Mouse (Mus musculus): ENCODE data around the gene Tmem151b. TPM values are rescaled to one million over a fixed set of nuclear protein-coding genes. Genes with fewer than 3 reads are reported as not detected.

Gene Tmem151b
- polyA plus RNA-seq, 1 experiment from 2014 or later, result 1.6 TPM

DNA sequence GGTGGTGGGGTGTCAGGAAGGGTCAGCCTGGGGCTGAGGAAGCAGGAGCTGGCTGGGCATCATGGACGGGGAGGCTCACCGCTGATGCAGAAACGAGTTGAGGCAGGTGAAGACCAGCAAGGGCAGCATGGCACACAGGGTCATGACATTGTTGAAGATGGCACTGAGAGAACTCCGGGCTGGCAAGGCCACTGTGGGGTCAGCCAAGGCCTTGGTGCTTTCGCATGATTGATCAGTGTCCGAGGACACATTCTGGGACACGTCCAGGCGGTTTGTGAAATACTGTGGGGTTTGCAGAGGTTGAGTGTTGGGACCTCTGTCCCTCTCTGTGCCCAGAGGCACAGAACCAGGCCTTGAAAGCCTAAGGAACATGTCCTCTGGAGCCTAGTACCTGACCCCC lies 40.4 kb upstream of the Tmem151b start:
- Histone ChIP-seq H3K4me1 (ENCODE audit: insufficient read depth) (peaks cover 28% of the 10 kb centered on the region), H3K4me3 (ENCODE audit: low read depth, low read length) (no peak overlapping the region), H3K9ac (no peak overlapping the region), H3K9me3 (ENCODE audit: low read depth, low read length) (no peaks in the 10 kb centered on the region), H3K27me3 (ENCODE audit: insufficient read depth, low read length) (no peaks in the 10 kb centered on the region), H3K4me2 (no peak overlapping the region), H3K36me3 (ENCODE audit: insufficient read depth) (peaks cover 34% of the 10 kb centered on the region), H3K27ac (ENCODE audit: low read depth) (no peak overlapping the region)
- no peak for ATAC-seq (ENCODE audit: insufficient read depth)
- no peak for TF ChIP-seq CTCF (IDR thresholded peaks at IDR 0.05; ENCODE audit: low read depth)
- no peak for DNase-seq
- WGBS, result 89% methylated on average over 8 of the region's 8 CpGs

DNA sequence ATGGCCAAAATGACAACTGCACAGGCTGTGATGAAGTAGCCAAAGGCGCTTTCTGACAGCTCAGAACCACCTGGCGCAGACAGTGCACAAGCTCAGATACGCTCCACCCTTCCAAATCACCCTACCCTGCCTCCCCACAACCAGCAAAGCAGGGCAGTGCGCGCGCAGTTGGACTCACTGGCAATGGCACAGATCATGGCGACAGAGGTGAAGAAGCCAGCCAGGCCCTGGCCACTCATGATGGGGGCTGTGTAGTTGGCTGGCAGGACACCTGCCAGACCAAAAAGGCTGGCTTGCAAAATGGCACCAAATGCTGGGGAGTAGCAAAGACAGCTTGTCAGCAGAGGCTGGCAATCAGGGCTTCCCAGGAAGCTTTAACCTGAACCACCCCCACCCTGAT lies 39.8 kb upstream of the Tmem151b start:
- Histone ChIP-seq H3K4me1 (ENCODE audit: insufficient read depth) (peaks cover 29% of the 10 kb centered on the region), H3K36me3 (ENCODE audit: insufficient read depth) (peaks cover 34% of the 10 kb centered on the region), H3K27ac (ENCODE audit: low read depth) (no peak overlapping the region), H3K9ac (no peak overlapping the region), H3K27me3 (ENCODE audit: insufficient read depth, low read length) (no peaks in the 10 kb centered on the region), H3K4me2 (no peak overlapping the region), H3K4me3 (ENCODE audit: low read depth, low read length) (no peak overlapping the region), H3K9me3 (ENCODE audit: low read depth, low read length) (no peaks in the 10 kb centered on the region)
- ATAC-seq (ENCODE audit: insufficient read depth), result no peak
- DNase-seq, result no peak
- 97% methylated on average over 7 of the region's 7 CpGs for WGBS
- no peak for TF ChIP-seq CTCF (IDR thresholded peaks at IDR 0.05; ENCODE audit: low read depth)

DNA sequence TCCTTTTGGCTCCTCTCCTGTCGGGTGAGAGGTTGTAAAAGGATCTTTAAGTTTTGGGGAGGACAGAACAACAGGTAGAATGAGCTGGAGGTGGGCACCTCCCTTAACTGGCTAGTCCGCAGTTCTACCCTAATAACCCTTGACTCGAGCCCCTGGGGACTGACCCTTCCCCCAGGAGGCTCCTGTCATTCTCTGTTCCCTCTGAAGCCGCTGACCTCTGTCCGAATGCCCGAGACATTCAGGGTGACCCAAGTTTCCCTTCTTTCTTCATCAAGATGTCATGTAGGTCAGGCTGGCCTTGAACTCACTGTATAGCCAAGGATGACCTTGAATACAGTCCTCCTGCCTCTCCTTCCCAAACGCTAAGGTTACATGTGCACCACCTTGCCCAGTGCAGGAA lies 38.9 kb upstream of the Tmem151b start:
- Histone ChIP-seq H3K4me1 (ENCODE audit: insufficient read depth) (peaks cover 29% of the 10 kb centered on the region), H3K9ac (no peak overlapping the region), H3K36me3 (ENCODE audit: insufficient read depth) (peaks cover 34% of the 10 kb centered on the region), H3K27ac (ENCODE audit: low read depth) (no peak overlapping the region), H3K4me3 (ENCODE audit: low read depth, low read length) (no peak overlapping the region), H3K4me2 (no peak overlapping the region), H3K9me3 (ENCODE audit: low read depth, low read length) (no peaks in the 10 kb centered on the region), H3K27me3 (ENCODE audit: insufficient read depth, low read length) (no peaks in the 10 kb centered on the region)
- WGBS, result 89% methylated on average over 7 of the region's 7 CpGs
- no peak for DNase-seq
- ATAC-seq (ENCODE audit: insufficient read depth), result no peak
- no peak for TF ChIP-seq CTCF (IDR thresholded peaks at IDR 0.05; ENCODE audit: low read depth)

DNA sequence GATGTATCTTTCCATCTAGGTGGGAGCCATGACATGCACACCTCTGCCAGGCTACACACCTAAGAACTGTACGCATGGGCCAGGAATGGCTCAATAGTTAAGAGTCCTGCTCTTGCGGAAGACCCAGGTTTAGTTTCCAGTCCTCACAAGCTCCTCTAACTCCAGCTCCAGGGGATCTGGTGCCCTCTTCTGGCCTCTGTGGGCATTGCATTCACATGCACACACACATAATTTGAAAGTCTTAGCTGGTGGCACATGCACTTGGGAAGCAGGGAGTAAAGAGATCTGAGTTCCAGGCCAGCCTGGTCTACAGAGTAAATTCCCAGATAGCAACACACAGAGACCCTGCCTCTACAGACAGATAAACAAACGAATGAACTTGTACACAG lies 37.0 kb upstream of the Tmem151b start:
- H3K27me3 ChIP-seq (ENCODE audit: insufficient read depth, low read length), result no peaks in the 10 kb centered on the region
- DNase-seq (no peak), ATAC-seq (ENCODE audit: insufficient read depth) (no peak)
- no peak overlapping the region for H3K4me3 ChIP-seq (ENCODE audit: low read depth, low read length)
- TF ChIP-seq CTCF (IDR thresholded peaks at IDR 0.05; ENCODE audit: low read depth), result peak; percentile 55
- no peak overlapping the region for H3K4me2 ChIP-seq
- H3K9ac ChIP-seq, result no peak overlapping the region
- H3K9me3 ChIP-seq (ENCODE audit: low read depth, low read length), result no peaks in the 10 kb centered on the region
- H3K27ac ChIP-seq (ENCODE audit: low read depth), result peak overlapping the region; percentile 83; the same call in 1 of the 2 replicates
- peaks cover 34% of the 10 kb centered on the region for H3K36me3 ChIP-seq (ENCODE audit: insufficient read depth)
- peaks cover 15% of the 10 kb centered on the region for H3K4me1 ChIP-seq (ENCODE audit: insufficient read depth)
- 97% methylated on average over 3 of the region's 3 CpGs for WGBS

DNA sequence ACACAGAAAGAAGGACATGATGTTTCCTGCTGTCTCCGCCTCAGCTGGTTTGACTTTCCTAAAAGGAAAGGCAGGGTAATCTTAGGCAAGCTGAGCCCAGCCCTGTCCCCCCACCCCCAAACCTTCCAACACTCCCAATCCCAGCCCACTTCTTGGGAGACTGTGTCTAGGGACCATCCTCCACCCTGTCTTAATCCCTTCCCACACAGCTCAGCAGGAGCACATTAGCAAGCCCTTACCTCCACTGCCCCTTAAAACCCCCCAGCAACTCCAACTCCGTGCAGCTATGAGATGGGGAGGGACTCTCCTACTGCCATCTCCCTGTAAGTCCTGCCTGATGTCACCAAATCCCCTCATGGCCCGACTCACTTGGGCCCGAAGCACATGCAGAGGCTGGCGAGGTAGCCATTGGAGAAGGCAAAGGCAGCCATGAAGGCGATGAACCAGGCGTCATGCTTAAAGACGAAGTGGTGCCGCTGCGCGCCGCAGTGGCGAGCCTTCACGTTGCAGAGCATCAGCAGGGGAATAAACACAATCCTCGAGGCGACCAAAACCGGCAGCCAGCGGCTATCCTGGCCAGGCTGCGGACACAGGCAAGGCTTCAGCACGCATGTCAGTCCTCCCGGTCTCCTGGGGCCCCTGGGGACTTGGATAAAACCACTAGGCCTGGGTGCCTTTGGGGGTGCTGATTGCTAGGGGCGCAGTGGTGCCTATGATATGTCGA lies 36.4 kb upstream of the Tmem151b start:
- H3K27me3 ChIP-seq (ENCODE audit: insufficient read depth, low read length), result no peaks in the 10 kb centered on the region
- peaks cover 34% of the 10 kb centered on the region for H3K36me3 ChIP-seq (ENCODE audit: insufficient read depth)
- DNase-seq (no peak), ATAC-seq (ENCODE audit: insufficient read depth) (no peak)
- WGBS, result 65% methylated on average over 23 of the region's 23 CpGs
- peaks cover 17% of the 10 kb centered on the region for H3K4me1 ChIP-seq (ENCODE audit: insufficient read depth)
- no peak overlapping the region for H3K9ac ChIP-seq
- H3K4me3 ChIP-seq (ENCODE audit: low read depth, low read length), result no peak overlapping the region
- no peak for TF ChIP-seq CTCF (IDR thresholded peaks at IDR 0.05; ENCODE audit: low read depth)
- no peaks in the 10 kb centered on the region for H3K9me3 ChIP-seq (ENCODE audit: low read depth, low read length)
- H3K4me2 ChIP-seq, result peak overlapping the region; percentile 15; the same call in 1 of the 2 replicates
- H3K27ac ChIP-seq (ENCODE audit: low read depth), result peak overlapping the region; percentile 83; the same call in 1 of the 2 replicates

DNA sequence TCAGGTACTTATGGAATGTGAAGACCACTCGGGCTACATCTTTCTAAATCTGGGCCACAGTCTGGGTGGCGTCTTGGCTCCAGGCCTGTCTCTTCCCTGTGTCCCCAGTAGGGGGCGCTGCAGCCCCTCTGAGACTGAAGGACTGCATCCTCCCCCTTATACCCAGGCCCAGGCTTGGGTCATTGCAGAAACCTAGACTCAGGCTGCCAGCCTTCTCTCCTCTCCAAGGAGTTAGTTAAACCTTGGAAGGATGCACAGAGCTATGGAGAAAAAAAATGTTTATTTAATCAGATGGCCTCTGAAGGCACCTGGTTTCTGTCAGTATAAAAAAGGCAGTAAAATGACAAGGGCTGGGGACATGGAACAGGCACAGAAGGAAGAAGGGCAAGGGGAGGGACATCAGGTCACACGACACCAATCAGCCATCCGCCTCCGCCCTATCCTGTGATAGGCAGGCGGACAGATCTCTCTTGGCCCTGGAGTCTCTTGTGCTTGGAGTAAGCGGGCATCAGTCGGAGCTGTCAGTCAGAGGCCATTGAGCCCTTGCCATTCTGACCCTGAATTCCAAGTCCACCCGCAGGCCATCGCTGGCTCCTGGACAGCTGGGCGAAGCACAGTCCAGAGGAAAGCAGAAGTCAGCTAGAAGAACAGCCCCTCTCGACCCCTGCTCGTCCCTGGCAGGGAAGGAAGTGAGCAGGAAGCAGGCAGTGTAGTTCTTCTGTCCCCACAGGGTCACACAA lies 35.6 kb upstream of the Tmem151b start:
- H3K9ac ChIP-seq, result no peak overlapping the region; the same call in 1 of the 2 replicates

More for the DNA sequence above, 35.6 kb upstream of the Tmem151b start:
- peak; percentile 90 for TF ChIP-seq CTCF (IDR thresholded peaks at IDR 0.05; ENCODE audit: low read depth)
- WGBS, result 26% methylated on average over 14 of the region's 14 CpGs
- Histone ChIP-seq H3K4me2 (peak overlapping the region; percentile 46), H3K27ac (ENCODE audit: low read depth) (peak overlapping the region; percentile 83), H3K27me3 (ENCODE audit: insufficient read depth, low read length) (no peaks in the 10 kb centered on the region), H3K9me3 (ENCODE audit: low read depth, low read length) (no peaks in the 10 kb centered on the region), H3K36me3 (ENCODE audit: insufficient read depth) (peaks cover 29% of the 10 kb centered on the region), H3K4me3 (ENCODE audit: low read depth, low read length) (no peak overlapping the region), H3K4me1 (ENCODE audit: insufficient read depth) (peaks cover 19% of the 10 kb centered on the region)
- ATAC-seq (ENCODE audit: insufficient read depth) (peak; percentile 52), DNase-seq (peak; percentile 86)
